Comparison of ENCODE assay signal across 9 mouse cellular contexts in the genomic region with DNA sequence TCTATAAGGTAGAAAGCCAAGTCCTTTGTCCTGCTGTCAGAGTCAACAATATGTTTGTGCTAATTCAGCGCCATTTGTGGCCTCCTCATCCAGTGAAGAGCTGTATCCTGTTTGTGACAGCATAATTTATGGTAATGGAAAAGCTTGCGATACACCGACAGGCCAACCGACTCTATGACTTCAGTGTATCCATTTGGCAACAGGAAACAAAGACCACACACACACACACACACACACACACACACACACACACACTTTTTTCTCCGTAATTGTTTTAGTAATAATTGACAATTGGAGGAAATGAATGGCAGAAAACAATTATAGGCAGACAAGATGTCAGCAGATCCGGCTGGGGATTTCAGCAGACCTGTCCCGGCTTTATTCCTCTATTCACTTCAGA. TPM values are rescaled to one million over a fixed set of nuclear protein-coding genes. Genes with fewer than 3 reads are reported as not detected.
DNase-seq lines count a peak whose midpoint lies in the region; ATAC-seq and TF ChIP-seq lines count a peak whose summit lies in the region.
"Had no signal": no experiment of that assay in that cellular context is flagged by ENCODE, and none has a peak within 500 bp of the region (broad histone marks: within the 10 kb centered on the region; RNA-seq: fewer than 3 reads in every experiment).

No protein-coding gene starts in this region.

- ATAC-seq in hindbrain, embryonic 12.5 days (ENCODE audit: low FRiP score), result peak; percentile 49; the same call in 1 of the 2 replicates
- peak; percentile 56; the same call in 1 of the 2 replicates for ATAC-seq in forebrain, postnatal 0 days
- no peak for ATAC-seq in kidney, embryonic 15.5 days (replicated peaks; ENCODE audit: low FRiP score)
- ATAC-seq in megakaryocyte progenitor cell, adult 5-6 weeks (replicated peaks; ENCODE audit: poor library complexity), result peak; percentile 80

- no peaks in the 10 kb centered on the region for H3K36me3 ChIP-seq in hindbrain, embryonic 12.5 days
- no peaks in the 10 kb centered on the region for H3K36me3 ChIP-seq in hindbrain, embryonic 10.5 days
- H3K36me3 ChIP-seq in forebrain, postnatal 0 days (ENCODE audit: insufficient read depth), result no peaks in the 10 kb centered on the region
- no peaks in the 10 kb centered on the region for H3K36me3 ChIP-seq in kidney, embryonic 15.5 days
- H3K36me3 ChIP-seq: embryonic facial prominence, embryonic 13.5 days had no signal

- no peak overlapping the region for H3K4me2 ChIP-seq in hindbrain, embryonic 12.5 days (replicated peaks)
- H3K4me2 ChIP-seq in forebrain, postnatal 0 days (ENCODE audit: low read depth), result no peak overlapping the region
- 0 out of 2 replicates have a peak overlapping the region, but pooled peaks have one; percentile 4 for H3K4me2 ChIP-seq in kidney, embryonic 15.5 days
- H3K4me2 ChIP-seq: embryonic facial prominence, embryonic 13.5 days had no signal

- H3K27me3 ChIP-seq in hindbrain, embryonic 12.5 days, result no peaks in the 10 kb centered on the region
- no peaks in the 10 kb centered on the region for H3K27me3 ChIP-seq in hindbrain, embryonic 10.5 days (ENCODE audit: insufficient read depth, poor library complexity, severe bottlenecking)
- no peaks in the 10 kb centered on the region for H3K27me3 ChIP-seq in forebrain, postnatal 0 days (ENCODE audit: insufficient read depth, low read length)
- no peaks in the 10 kb centered on the region for H3K27me3 ChIP-seq in kidney, embryonic 15.5 days
- H3K27me3 ChIP-seq: embryonic facial prominence, embryonic 13.5 days had no signal

- H3K9ac ChIP-seq in hindbrain, embryonic 12.5 days, result no peak overlapping the region
- no peak overlapping the region for H3K9ac ChIP-seq in forebrain, postnatal 0 days
- no peak overlapping the region for H3K9ac ChIP-seq in kidney, embryonic 15.5 days
- H3K9ac ChIP-seq: embryonic facial prominence, embryonic 13.5 days had no signal

- H3K4me1 ChIP-seq in hindbrain, embryonic 12.5 days, result 0 out of 2 replicates have a peak, but pooled peaks cover 3% of the 10 kb centered on the region
- peaks cover 19% of the 10 kb centered on the region; the same call in 1 of the 2 replicates for H3K4me1 ChIP-seq in hindbrain, embryonic 10.5 days (replicated peaks)
- no peaks in the 10 kb centered on the region for H3K4me1 ChIP-seq in forebrain, postnatal 0 days (ENCODE audit: insufficient read depth)
- peaks cover 16% of the 10 kb centered on the region for H3K4me1 ChIP-seq in kidney, embryonic 15.5 days

- WGBS in hindbrain, embryonic 12.5 days, result 46% methylated on average over 7 of the region's 7 CpGs
- WGBS in hindbrain, embryonic 10.5 days, result 68% methylated on average over 7 of the region's 7 CpGs
- WGBS in forebrain, postnatal 0 days, result 50% methylated on average over 7 of the region's 7 CpGs
- 46% methylated on average over 7 of the region's 7 CpGs for WGBS in kidney, embryonic 15.5 days

- H3K4me3 ChIP-seq in hindbrain, embryonic 12.5 days, result no peak overlapping the region
- H3K4me3 ChIP-seq in hindbrain, embryonic 10.5 days, result no peak overlapping the region
- H3K4me3 ChIP-seq in forebrain, postnatal 0 days (ENCODE audit: low read depth, low read length), result no peak overlapping the region
- H3K4me3 ChIP-seq in kidney, embryonic 15.5 days (replicated peaks), result no peak overlapping the region
- H3K4me3 ChIP-seq: embryonic facial prominence, embryonic 13.5 days; megakaryocyte, embryonic 14.5 days had no signal

- peak overlapping the region; percentile 67; the same call in 1 of the 2 replicates for H3K27ac ChIP-seq in hindbrain, embryonic 12.5 days
- no peak overlapping the region for H3K27ac ChIP-seq in hindbrain, embryonic 10.5 days
- no peak overlapping the region for H3K27ac ChIP-seq in forebrain, postnatal 0 days (ENCODE audit: low read depth, low read length)
- H3K27ac ChIP-seq in kidney, embryonic 15.5 days, result peak overlapping the region; percentile 45; the same call in 1 of the 2 replicates
- H3K27ac ChIP-seq: embryonic facial prominence, embryonic 13.5 days had no signal

- no peak for TF ChIP-seq CTCF in forebrain, postnatal 0 days (IDR thresholded peaks at IDR 0.05; ENCODE audit: low read depth)

- no peaks in the 10 kb centered on the region for H3K9me3 ChIP-seq in hindbrain, embryonic 12.5 days (replicated peaks)
- no peaks in the 10 kb centered on the region for H3K9me3 ChIP-seq in hindbrain, embryonic 10.5 days
- no peaks in the 10 kb centered on the region for H3K9me3 ChIP-seq in forebrain, postnatal 0 days (ENCODE audit: low read length)
- H3K9me3 ChIP-seq in kidney, embryonic 15.5 days (replicated peaks), result no peaks in the 10 kb centered on the region
- H3K9me3 ChIP-seq: embryonic facial prominence, embryonic 13.5 days had no signal

- DNase-seq in hindbrain, embryonic 10.5 days (ENCODE audit: low spot score), result no peak
- peak; percentile 7 for DNase-seq in forebrain, postnatal 0 days
- no peak for DNase-seq in thymus, postnatal 36 days
- no peak for DNase-seq in urinary bladder, postnatal 25 days (ENCODE audit: low spot score)

RNA-seq across cellular contexts. Expression of gene Rasgrp3, which starts 4.9 kb away (rescaled TPM):
- polyA plus RNA-seq in hindbrain, embryonic 12.5 days (2016; fragmentation: Nextera tagmentation; extraction: Ambion mirVana), result 7.2 and 8.0 TPM in 2 replicates
- polyA plus RNA-seq in hindbrain, embryonic 10.5 days (2016; fragmentation: Nextera tagmentation; extraction: Ambion mirVana), result 5.1 and 8.0 TPM in 2 replicates
- total RNA-seq in forebrain, postnatal 0 days (2014; rRNA removed), result 5.5 and 13.8 TPM in 2 replicates
- 4.4 and 4.5 TPM in 2 replicates for polyA plus RNA-seq in forebrain, postnatal 0 days (2015; fragmentation: Nextera tagmentation; extraction: Ambion mirVana)
- polyA plus RNA-seq in kidney, embryonic 15.5 days (2015; fragmentation: Nextera tagmentation; extraction: Ambion mirVana), result 22.8 and 26.7 TPM in 2 replicates
- 0.12 and 0.20 TPM in 2 replicates for total RNA-seq in megakaryocyte progenitor cell, adult 5-6 weeks (2015)
- under 0.01 and 0.37 TPM in 2 replicates for total RNA-seq in megakaryocyte progenitor cell, adult 5-6 weeks (2017)

Comparison
In these comparisons a context has a peak if more than half of its experiments do, and no peak if none do; other contexts are left out.
1. H3K27ac ChIP-seq: peak in hindbrain, embryonic 12.5 days (single experiment) and kidney, embryonic 15.5 days (single experiment); none in hindbrain, embryonic 10.5 days (single experiment) and forebrain, postnatal 0 days (single experiment).